Mouse (Mus musculus): ENCODE measurements around the gene Ehd4. TPM values are rescaled to one million over a fixed set of nuclear protein-coding genes. Genes with fewer than 3 reads are reported as not detected.

Ehd4 gene
- polyA plus RNA-seq, 1 experiment from 2014 or later, result 9.7 TPM

- 90% methylated on average over 5 of the region's 5 CpGs for WGBS
- ATAC-seq (replicated peaks), result no peak
- no peaks in the 10 kb centered on the region for H3K27me3 ChIP-seq
Measured at GRCm38 (mm10) chr2:120140326-120140725, 14.1 kb downstream of the Ehd4 start.

GRCm38 (mm10) chr2:120139091-120139490, 15.3 kb downstream of the Ehd4 start:
- no peak overlapping the region for H3K9ac ChIP-seq (replicated peaks)
- H3K4me1 ChIP-seq, result no peaks in the 10 kb centered on the region
- no peaks in the 10 kb centered on the region for H3K27me3 ChIP-seq
- no peak overlapping the region for H3K4me2 ChIP-seq (replicated peaks)
- no peaks in the 10 kb centered on the region for H3K36me3 ChIP-seq
- no peak overlapping the region for H3K27ac ChIP-seq (replicated peaks)
- no peaks in the 10 kb centered on the region for H3K9me3 ChIP-seq
- H3K4me3 ChIP-seq, result no peak overlapping the region
- ATAC-seq (replicated peaks), result no peak
- WGBS, result 76% methylated on average over 1 of the region's 1 CpGs

More at GRCm38 (mm10) chr2:120140326-120140725, 14.1 kb downstream of the Ehd4 start:
- H3K4me2 ChIP-seq (replicated peaks), result no peak overlapping the region
- H3K4me1 ChIP-seq, result no peaks in the 10 kb centered on the region
- no peak overlapping the region for H3K27ac ChIP-seq (replicated peaks)
- H3K9ac ChIP-seq (replicated peaks), result no peak overlapping the region
- H3K4me3 ChIP-seq, result no peak overlapping the region
- H3K36me3 ChIP-seq, result no peaks in the 10 kb centered on the region
- H3K9me3 ChIP-seq, result no peaks in the 10 kb centered on the region

DNA sequence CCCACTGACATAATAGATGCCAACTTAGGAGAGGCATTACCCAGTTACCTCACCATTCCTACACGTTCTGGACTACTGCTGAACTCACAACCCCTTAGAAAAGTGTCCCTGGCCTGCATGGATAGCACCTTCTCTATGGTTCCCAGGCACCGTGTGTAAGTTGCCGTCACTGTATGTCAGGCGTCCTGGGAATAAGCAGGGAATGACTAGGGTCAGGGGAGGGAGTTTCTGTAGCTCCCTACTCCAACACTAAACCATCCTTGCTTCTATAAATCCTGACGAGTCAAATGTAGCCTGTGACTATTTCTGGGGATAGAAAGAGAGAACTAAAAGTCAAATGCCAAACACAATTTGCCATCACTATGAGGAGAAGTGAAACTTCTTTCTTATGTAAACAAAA, 17.1 kb downstream of the Ehd4 start:
- no peak overlapping the region for H3K27ac ChIP-seq (replicated peaks)
- H3K4me2 ChIP-seq (replicated peaks), result no peak overlapping the region
- H3K36me3 ChIP-seq, result no peaks in the 10 kb centered on the region
- H3K27me3 ChIP-seq, result no peaks in the 10 kb centered on the region
- no peak overlapping the region for H3K4me3 ChIP-seq
- no peak overlapping the region for H3K9ac ChIP-seq (replicated peaks)
- no peaks in the 10 kb centered on the region for H3K4me1 ChIP-seq
- 75% methylated on average over 5 of the region's 5 CpGs for WGBS
- no peaks in the 10 kb centered on the region for H3K9me3 ChIP-seq
- ATAC-seq (replicated peaks), result no peak

- Histone ChIP-seq H3K36me3 (no peaks in the 10 kb centered on the region), H3K9ac (replicated peaks) (no peak overlapping the region), H3K4me1 (no peaks in the 10 kb centered on the region), H3K9me3 (no peaks in the 10 kb centered on the region), H3K4me3 (no peak overlapping the region), H3K27ac (replicated peaks) (no peak overlapping the region), H3K27me3 (no peaks in the 10 kb centered on the region), H3K4me2 (replicated peaks) (no peak overlapping the region)
- ATAC-seq (replicated peaks), result no peak
Measured at GRCm38 (mm10) chr2:120134453-120135075, 19.8 kb downstream of the Ehd4 start.

- Histone ChIP-seq H3K36me3 (no peaks in the 10 kb centered on the region), H3K4me3 (no peak overlapping the region), H3K27ac (replicated peaks) (no peak overlapping the region), H3K9me3 (no peaks in the 10 kb centered on the region), H3K9ac (replicated peaks) (no peak overlapping the region), H3K27me3 (no peaks in the 10 kb centered on the region), H3K4me2 (replicated peaks) (no peak overlapping the region), H3K4me1 (no peaks in the 10 kb centered on the region)
- no peak for ATAC-seq (replicated peaks)
- WGBS, result 69% methylated on average over 1 of the region's 1 CpGs
Measured at GRCm38 (mm10) chr2:120131881-120132280, 22.5 kb downstream of the Ehd4 start.

GRCm38 (mm10) chr2:120129252-120129908, 25.0 kb downstream of the Ehd4 start:
- no peak overlapping the region for H3K9ac ChIP-seq (replicated peaks)
- H3K9me3 ChIP-seq, result no peaks in the 10 kb centered on the region
- 77% methylated on average over 8 of the region's 8 CpGs for WGBS
- H3K36me3 ChIP-seq, result no peaks in the 10 kb centered on the region
- no peak overlapping the region for H3K27ac ChIP-seq (replicated peaks)
- H3K27me3 ChIP-seq, result no peaks in the 10 kb centered on the region
- no peak for ATAC-seq (replicated peaks)
- H3K4me2 ChIP-seq (replicated peaks), result no peak overlapping the region
- no peak overlapping the region for H3K4me3 ChIP-seq
- H3K4me1 ChIP-seq, result no peaks in the 10 kb centered on the region

DNA sequence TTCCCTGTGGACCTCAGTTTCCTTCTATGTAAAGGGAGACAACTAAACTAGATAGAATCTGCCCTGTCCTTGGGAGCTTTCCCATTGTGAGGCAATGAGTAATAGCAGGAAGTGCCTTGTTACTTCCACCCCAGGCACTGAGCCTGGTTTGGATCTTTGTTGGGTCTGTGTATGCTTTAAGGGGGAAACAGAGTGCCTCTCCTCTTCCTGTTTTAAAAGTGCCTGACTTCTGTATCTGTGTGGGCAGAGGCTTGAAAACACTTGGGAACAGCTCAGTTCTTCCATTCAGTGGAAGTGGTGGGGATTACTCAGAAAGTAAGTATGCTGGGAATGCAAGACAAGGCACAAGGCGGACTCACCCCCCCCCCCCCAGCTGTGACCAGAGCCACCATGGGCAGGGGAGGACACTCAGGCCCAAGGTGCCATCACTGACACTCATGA, 25.8 kb downstream of the Ehd4 start:
- no peak for ATAC-seq (replicated peaks)
- H3K4me3 ChIP-seq, result no peak overlapping the region
- no peaks in the 10 kb centered on the region for H3K4me1 ChIP-seq
- no peaks in the 10 kb centered on the region for H3K9me3 ChIP-seq
- no peak overlapping the region for H3K4me2 ChIP-seq (replicated peaks)
- H3K27me3 ChIP-seq, result no peaks in the 10 kb centered on the region
- H3K9ac ChIP-seq (replicated peaks), result no peak overlapping the region
- 69% methylated on average over 1 of the region's 1 CpGs for WGBS
- no peaks in the 10 kb centered on the region for H3K36me3 ChIP-seq
- H3K27ac ChIP-seq (replicated peaks), result no peak overlapping the region

- no peak for ATAC-seq (replicated peaks)
- Histone ChIP-seq H3K4me3 (no peak overlapping the region), H3K4me2 (replicated peaks) (no peak overlapping the region), H3K27ac (replicated peaks) (no peak overlapping the region), H3K36me3 (no peaks in the 10 kb centered on the region), H3K27me3 (no peaks in the 10 kb centered on the region), H3K4me1 (no peaks in the 10 kb centered on the region), H3K9me3 (no peaks in the 10 kb centered on the region), H3K9ac (replicated peaks) (no peak overlapping the region)
Measured at GRCm38 (mm10) chr2:120128011-120128410, 26.4 kb downstream of the Ehd4 start.

GRCm38 (mm10) chr2:120126901-120127300, 27.5 kb downstream of the Ehd4 start:
- Histone ChIP-seq H3K4me2 (replicated peaks) (no peak overlapping the region), H3K9ac (replicated peaks) (no peak overlapping the region), H3K27ac (replicated peaks) (no peak overlapping the region), H3K4me3 (no peak overlapping the region), H3K4me1 (no peaks in the 10 kb centered on the region), H3K9me3 (no peaks in the 10 kb centered on the region), H3K36me3 (no peaks in the 10 kb centered on the region), H3K27me3 (no peaks in the 10 kb centered on the region)
- ATAC-seq (replicated peaks), result no peak
- WGBS, result 93% methylated on average over 1 of the region's 1 CpGs

DNA sequence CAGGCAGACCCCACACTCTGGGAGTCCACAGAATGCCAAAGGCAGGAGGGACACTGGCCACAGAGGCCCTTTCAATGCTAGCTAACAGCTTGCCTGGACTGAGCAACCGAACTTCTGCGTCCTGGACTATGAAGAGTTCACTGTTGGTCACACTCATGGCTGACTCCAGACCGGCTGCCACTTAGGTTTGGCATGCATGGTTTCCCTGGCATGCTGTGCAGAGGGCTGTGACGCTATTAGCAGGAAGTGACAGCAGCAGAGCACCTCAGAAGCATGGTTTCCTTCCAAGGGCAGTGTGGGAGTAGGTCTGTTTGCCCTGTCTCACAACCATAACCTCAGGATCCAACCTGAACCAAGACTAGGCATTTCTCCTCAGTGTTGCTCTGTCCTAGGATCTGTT, 28.0 kb downstream of the Ehd4 start:
- H3K36me3 ChIP-seq, result no peaks in the 10 kb centered on the region
- no peaks in the 10 kb centered on the region for H3K27me3 ChIP-seq
- 85% methylated on average over 4 of the region's 4 CpGs for WGBS
- no peak overlapping the region for H3K27ac ChIP-seq (replicated peaks)
- H3K4me1 ChIP-seq, result no peaks in the 10 kb centered on the region
- no peak overlapping the region for H3K9ac ChIP-seq (replicated peaks)
- no peak overlapping the region for H3K4me3 ChIP-seq
- ATAC-seq (replicated peaks), result no peak
- no peak overlapping the region for H3K4me2 ChIP-seq (replicated peaks)
- no peaks in the 10 kb centered on the region for H3K9me3 ChIP-seq

DNA sequence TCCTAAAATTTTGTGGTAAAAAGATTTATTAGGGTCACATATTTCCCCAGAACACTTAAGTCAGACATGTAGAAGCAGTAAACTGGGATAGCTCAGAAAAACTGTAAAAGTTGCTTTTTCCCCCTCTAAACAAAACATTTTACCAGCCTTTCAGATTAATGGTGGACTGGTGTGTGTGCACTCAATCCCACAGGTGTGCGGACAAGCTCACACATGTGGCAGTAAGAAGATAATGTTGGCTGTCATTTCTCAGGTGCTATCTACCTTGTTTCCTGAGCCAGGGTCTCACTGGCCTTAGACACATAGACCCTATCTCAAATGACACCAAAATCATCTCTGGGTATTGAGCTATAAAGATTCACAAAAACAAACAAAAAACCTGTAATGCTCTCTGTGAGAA, 28.9 kb downstream of the Ehd4 start:
- H3K4me1 ChIP-seq, result no peaks in the 10 kb centered on the region
- H3K9me3 ChIP-seq, result no peaks in the 10 kb centered on the region
- ATAC-seq (replicated peaks), result no peak
- H3K27me3 ChIP-seq, result no peaks in the 10 kb centered on the region
- H3K4me3 ChIP-seq, result no peak overlapping the region
- H3K4me2 ChIP-seq (replicated peaks), result no peak overlapping the region
- no peak overlapping the region for H3K9ac ChIP-seq (replicated peaks)
- H3K27ac ChIP-seq (replicated peaks), result no peak overlapping the region
- no peaks in the 10 kb centered on the region for H3K36me3 ChIP-seq
- WGBS, result 94% methylated on average over 1 of the region's 1 CpGs

DNA sequence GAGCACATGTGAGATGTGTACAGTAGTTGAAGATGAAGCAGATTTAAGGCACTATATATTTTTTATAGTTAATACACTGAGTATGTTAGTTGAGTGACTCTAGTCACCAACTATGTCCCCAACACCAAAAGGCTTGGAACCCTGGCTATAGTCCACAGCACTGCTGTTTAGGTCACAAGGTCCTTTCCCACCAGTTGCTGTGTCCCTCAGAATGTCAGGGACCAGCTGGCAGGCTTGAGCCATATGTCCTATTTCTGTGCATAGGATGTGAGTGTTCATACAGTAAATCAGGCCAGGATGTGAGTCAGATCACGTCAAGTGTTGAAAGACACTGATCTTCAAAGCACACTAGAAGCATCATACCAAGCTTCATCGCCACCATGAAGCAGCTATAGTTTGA, 29.5 kb downstream of the Ehd4 start:
- Histone ChIP-seq H3K27ac (replicated peaks) (no peak overlapping the region), H3K9ac (replicated peaks) (no peak overlapping the region), H3K9me3 (no peaks in the 10 kb centered on the region), H3K36me3 (no peaks in the 10 kb centered on the region), H3K27me3 (no peaks in the 10 kb centered on the region), H3K4me3 (no peak overlapping the region), H3K4me2 (replicated peaks) (no peak overlapping the region), H3K4me1 (no peaks in the 10 kb centered on the region)
- WGBS, result 93% methylated on average over 2 of the region's 2 CpGs
- no peak for ATAC-seq (replicated peaks)

DNA sequence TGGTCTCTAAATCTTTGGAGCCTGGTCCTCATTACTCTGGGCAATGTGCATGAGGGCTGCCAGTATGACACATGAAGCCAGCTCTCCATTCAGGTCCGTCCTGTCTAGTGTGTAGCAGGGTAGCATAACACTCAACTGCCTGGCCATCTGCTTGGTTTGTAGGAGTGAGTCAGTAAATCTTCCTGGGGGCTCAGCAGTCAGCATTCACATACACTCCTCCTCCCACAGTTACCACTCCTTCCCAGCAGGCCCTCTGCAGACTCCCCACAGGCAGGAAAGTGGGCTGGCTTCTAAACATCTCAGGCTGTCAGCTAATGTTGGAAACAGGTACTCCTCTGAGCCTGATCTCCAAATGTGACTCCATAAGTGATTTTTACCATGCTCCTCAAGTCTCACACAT, 30.3 kb downstream of the Ehd4 start:
- 67% methylated on average over 1 of the region's 1 CpGs for WGBS
- Histone ChIP-seq H3K4me2 (replicated peaks) (no peak overlapping the region), H3K9me3 (no peaks in the 10 kb centered on the region), H3K4me1 (no peaks in the 10 kb centered on the region), H3K9ac (replicated peaks) (no peak overlapping the region), H3K36me3 (no peaks in the 10 kb centered on the region), H3K4me3 (no peak overlapping the region), H3K27me3 (no peaks in the 10 kb centered on the region), H3K27ac (replicated peaks) (no peak overlapping the region)
- ATAC-seq (replicated peaks), result no peak

All from forebrain, embryonic 15.5 days (tissue).